Mouse (Mus musculus) olfactory bulb, adult 2 months (tissue): Measurements from ENCODE around the gene Gm42742.

Experiments used
- CTCF ChIP-seq: fragments of 200-500 bp; IDR thresholded peaks from 2 replicates; pipeline ENCODE4 v1.5.1; 2012; ENCODE audit warnings: low read depth, mild to moderate bottlenecking, low read length, moderate library complexity; ENCODE audit not compliant: insufficient read depth
- POLR2A ChIP-seq: fragments of 200-500 bp; IDR thresholded peaks from 2 replicates; pipeline ENCODE4 v1.6.1; 2012; ENCODE audit warnings: mild to moderate bottlenecking, low read depth, low read length, moderate library complexity; ENCODE audit not compliant: insufficient read depth

DNA sequence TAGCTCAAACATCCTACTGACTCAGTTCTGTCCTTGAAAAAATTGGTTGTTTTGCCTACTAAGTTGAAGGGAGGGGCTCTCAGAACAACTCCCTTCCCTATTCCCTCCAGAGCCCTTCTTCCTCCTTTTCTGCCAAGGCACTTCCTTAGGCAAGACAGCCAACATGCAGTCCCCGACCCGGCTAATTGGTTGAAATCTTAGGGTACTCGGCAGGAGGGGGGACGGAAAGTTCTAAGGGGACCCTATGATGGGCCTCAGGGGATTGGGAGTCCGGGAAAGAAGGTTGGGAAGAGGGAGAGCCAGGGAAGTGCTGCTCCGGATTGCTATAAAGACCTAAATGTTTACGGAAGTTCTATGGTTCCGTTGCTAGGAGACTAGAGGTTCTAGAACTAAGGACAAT, 45.4 kb downstream of the Gm42742 start:
- TF ChIP-seq POLR2A (no peak), CTCF (no peak)
